Mouse (Mus musculus) CH12.LX (cell line): ENCODE results near the gene Gdpd1. TPM values are rescaled to one million over a fixed set of nuclear protein-coding genes. Genes with fewer than 3 reads are reported as not detected.

Experiments used
- DNase-seq: peaks from one replicate; pipeline ENCODE4 v3.0.0-alpha.2; 2013; ENCODE audit errors: extremely low read depth
- H3K27ac ChIP-seq: 2 replicates; pipeline ENCODE4 v1.5.1; 2012; ENCODE audit warnings: low read depth, mild to moderate bottlenecking, control low read depth, moderate library complexity; ENCODE audit not compliant: insufficient read depth
- H3K27me3 ChIP-seq: replicated peaks from 2 replicates; pipeline ENCODE3; 2012; ENCODE audit warnings: inconsistent platforms
- H3K36me3 ChIP-seq, 2 experiments: replicated peaks in 1 of 2; 2 replicates each; pipeline versions ENCODE3 to v1.6.1; 2012; ENCODE audit warnings: inconsistent platforms in 1 of 2, low read length in 1 of 2, mild to moderate bottlenecking in 1 of 2, mixed read lengths in 1 of 2, moderate library complexity in 1 of 2; ENCODE audit not compliant: control insufficient read depth in 1 of 2, insufficient read depth in 1 of 2
- H3K4me1 ChIP-seq, 2 experiments: 2 replicates each; pipeline ENCODE4 v1.6.1; 2012; ENCODE audit warnings: inconsistent platforms in 1 of 2, moderate library complexity in 1 of 2; ENCODE audit not compliant: insufficient read depth in 2 of 2, control insufficient read depth in 1 of 2
- H3K4me2 ChIP-seq: 2 replicates; pipeline ENCODE4 v1.6.1; 2012; ENCODE audit warnings: low read depth, mild to moderate bottlenecking, control low read depth; ENCODE audit not compliant: poor library complexity, insufficient read depth, severe bottlenecking
- H3K4me3 ChIP-seq, 3 experiments: fragments of 150-350 bp in 1 of 3; sonication (generic) in 1 of 3; replicated peaks in 1 of 3; 2 replicates each; pipeline versions ENCODE3 to v1.5.1; 2011 to 2012; ENCODE audit warnings: low read depth in 2 of 3, low read length in 2 of 3, mild to moderate bottlenecking in 2 of 3, moderate library complexity in 2 of 3, control low read depth in 1 of 3, improper control_type of control experiment in 1 of 3, inconsistent platforms in 1 of 3, mixed read lengths in 1 of 3; ENCODE audit not compliant: poor library complexity in 1 of 3
- H3K79me2 ChIP-seq: replicated peaks from 2 replicates; pipeline ENCODE4 v1.6.1; 2012; ENCODE audit warnings: mild to moderate bottlenecking, moderate library complexity; ENCODE audit not compliant: control insufficient read depth, poor library complexity, insufficient read depth, severe bottlenecking; ENCODE audit errors: extremely low read depth
- H3K9ac ChIP-seq: 2 replicates; pipeline ENCODE4 v1.6.1; 2012; ENCODE audit warnings: low read depth, mild to moderate bottlenecking, control low read depth, moderate library complexity; ENCODE audit not compliant: insufficient read depth
- H3K9me3 ChIP-seq: replicated peaks from 2 replicates; pipeline ENCODE3; 2012; ENCODE audit warnings: low read length, inconsistent platforms, mixed read lengths
- BHLHE40 ChIP-seq: IDR thresholded peaks from 2 replicates; pipeline ENCODE4 v1.6.1; 2011; ENCODE audit warnings: mild to moderate bottlenecking, low read depth, low read length, improper control_type of control experiment
- CHD2 ChIP-seq: IDR thresholded peaks from 2 replicates; pipeline ENCODE4 v1.6.1; 2011; ENCODE audit warnings: low read length, improper control_type of control experiment
- CTCF ChIP-seq, 2 experiments: IDR thresholded peaks in 1 of 2; conservative IDR thresholded peaks in 1 of 2; 2 replicates each; pipeline ENCODE4 v1.5.1; 2011 to 2012; ENCODE audit warnings: low read depth in 2 of 2, low read length in 2 of 2, improper control_type of control experiment in 1 of 2, inconsistent platforms in 1 of 2, mild to moderate bottlenecking in 1 of 2, moderate library complexity in 1 of 2
- EP300 ChIP-seq: IDR thresholded peaks from 2 replicates; pipeline ENCODE4 v1.6.1; 2011; ENCODE audit warnings: low read length, improper control_type of control experiment
- ETS1 ChIP-seq: conservative IDR thresholded peaks from 2 replicates; pipeline ENCODE4 v1.6.1; 2012; ENCODE audit warnings: low read depth, mild to moderate bottlenecking, inconsistent platforms, low read length, improper control_type of control experiment, moderate library complexity
- IRF4 ChIP-seq: IDR thresholded peaks from 2 replicates; pipeline ENCODE4 v1.6.1; 2014; ENCODE audit warnings: low read depth, mild to moderate bottlenecking, inconsistent platforms, low read length, improper control_type of control experiment
- JUN ChIP-seq: IDR thresholded peaks from 2 replicates; pipeline ENCODE4 v1.6.1; 2011; ENCODE audit warnings: low read depth, mild to moderate bottlenecking, low read length, improper control_type of control experiment, moderate library complexity; ENCODE audit not compliant: insufficient read depth
- MAFK ChIP-seq: IDR thresholded peaks from 2 replicates; pipeline ENCODE4 v1.6.1; 2011; ENCODE audit warnings: low read length, improper control_type of control experiment; ENCODE audit not compliant: insufficient replicate concordance
- MAZ ChIP-seq: IDR thresholded peaks from 2 replicates; pipeline ENCODE4 v1.6.1; 2012; ENCODE audit warnings: low read depth, mild to moderate bottlenecking, inconsistent platforms, low read length, improper control_type of control experiment, moderate library complexity
- MXI1 ChIP-seq: IDR thresholded peaks from 2 replicates; pipeline ENCODE4 v1.6.1; 2011; ENCODE audit warnings: mild to moderate bottlenecking, low read depth, low read length, improper control_type of control experiment
- MYC ChIP-seq: IDR thresholded peaks from 2 replicates; pipeline ENCODE4 v1.6.1; 2011; ENCODE audit warnings: low read depth, mild to moderate bottlenecking, improper control_type of control experiment, low read length
- NELFE ChIP-seq: IDR thresholded peaks from 2 replicates; pipeline ENCODE4 v1.6.1; 2011; ENCODE audit warnings: low read depth, low read length, improper control_type of control experiment
- PAX5 ChIP-seq: IDR thresholded peaks from 2 replicates; pipeline ENCODE4 v1.6.1; 2012; ENCODE audit warnings: low read length, inconsistent platforms, mixed read lengths
- POLR2A ChIP-seq: IDR thresholded peaks from 2 replicates; pipeline ENCODE4 v1.6.1; 2011; ENCODE audit warnings: low read depth, mild to moderate bottlenecking, improper control_type of control experiment, low read length
- POLR2AphosphoS2 ChIP-seq: IDR thresholded peaks from 2 replicates; pipeline ENCODE4 v1.6.1; 2011; ENCODE audit warnings: low read depth, low read length, improper control_type of control experiment
- RAD21 ChIP-seq: IDR thresholded peaks from 2 replicates; pipeline ENCODE4 v1.6.1; 2011; ENCODE audit warnings: low read depth, mild to moderate bottlenecking, low read length, improper control_type of control experiment, moderate library complexity
- SMC3 ChIP-seq: IDR thresholded peaks from 2 replicates; pipeline ENCODE4 v1.6.1; 2011; ENCODE audit warnings: low read depth, low read length, improper control_type of control experiment
- TBP ChIP-seq: conservative IDR thresholded peaks from 2 replicates; pipeline ENCODE4 v1.6.1; 2011; ENCODE audit warnings: low read depth, low read length, improper control_type of control experiment
- USF2 ChIP-seq: conservative IDR thresholded peaks from 2 replicates; pipeline ENCODE4 v1.6.1; 2011; ENCODE audit warnings: low read depth, low read length, improper control_type of control experiment
- ZC3H11A ChIP-seq: IDR thresholded peaks from 2 replicates; pipeline ENCODE4 v1.6.1; 2012; ENCODE audit warnings: low read depth, mild to moderate bottlenecking, inconsistent platforms, low read length, improper control_type of control experiment
- ZMIZ1 ChIP-seq: IDR thresholded peaks from 2 replicates; pipeline ENCODE4 v1.6.1; 2012; ENCODE audit warnings: low read depth, mild to moderate bottlenecking, inconsistent platforms, low read length, improper control_type of control experiment
- dilution Hi-C: fragments of 300-500 bp; cut with MboI; formaldehyde crosslinking; loops from 2 replicates; pipeline ENCODE4 v1.14.3; 2020; ENCODE audit warnings: low sequenced_read_pairs; ENCODE audit not compliant: extremely low pct_unique_long_range_greater_than_20kb, extremely low pct_ligation_motif_present
- in situ Hi-C: fragments of 300-500 bp; cut with MboI; formaldehyde crosslinking; loops from 3 replicates; pipeline ENCODE4 v1.14.3; 2019; ENCODE audit warnings: low sequenced_read_pairs, low pct_ligation_motif_present, low pct_unique_long_range_greater_than_20kb, mixed read lengths
- polyA plus RNA-seq: library from polyadenylated mRNA; unstranded; fragments of >175 nt; gene quantifications from 2 replicates; pipeline ENCODE4 v1.2.1, GENCODE M21; 2012; ENCODE audit warnings: low read depth; ENCODE audit not compliant: insufficient read length
- total RNA-seq, 2 experiments: library from RNA; depleted of rRNA; stranded (reverse); fragments of 300-350 nt in 1 of 2; fragments of >200 nt in 1 of 2; gene quantifications; 2 replicates each; pipeline ENCODE4 v1.2.3; 2012 to 2014

Gdpd1 gene
- total and polyA plus RNA-seq, 3 experiments: 2.3 to 3.9 (median 2.7) TPM

- TF ChIP-seq CHD2 (no peak), POLR2AphosphoS2 (no peak), BHLHE40 (no peak), NELFE (no peak), RAD21 (peak; percentile 94)
These were observed 63.4 kb downstream of the Gdpd1 start (continued) for GRCm38 (mm10) chr11:87010476-87010875.

GRCm38 (mm10) chr11:87007371-87007770 lies 66.5 kb downstream of the Gdpd1 start:
- no peak for DNase-seq
- H3K4me1 ChIP-seq: peaks cover 0 to 8% of the 10 kb centered on the region in 2 experiments; a peak in 1 of 4 replicates

GRCm38 (mm10) chr11:87004960-87005755 lies 68.7 kb downstream of the Gdpd1 start:
- TF ChIP-seq TBP: no peak
- no peak for TF ChIP-seq CHD2
- no peak for TF ChIP-seq MXI1
- no peak for TF ChIP-seq ZC3H11A
- TF ChIP-seq POLR2A: no peak
- TF ChIP-seq ZMIZ1: no peak
- TF ChIP-seq USF2: no peak
- no peak for TF ChIP-seq RAD21
- TF ChIP-seq SMC3: no peak
- TF ChIP-seq IRF4: no peak
- TF ChIP-seq PAX5: no peak
- no peak for TF ChIP-seq MAFK
- no peak for TF ChIP-seq MYC
- TF ChIP-seq CTCF (conservative IDR thresholded peaks at IDR 0.05 in 1 of 2, IDR thresholded peaks at IDR 0.05 in 1 of 2; ENCODE audit: low read depth in 2 of 2, low read length in 2 of 2): no peak
- no peak for TF ChIP-seq ETS1
- TF ChIP-seq MAZ: no peak
- no peak for TF ChIP-seq EP300
- no peak for TF ChIP-seq JUN
- dilution Hi-C loops (no loop called here), in situ Hi-C loops (loop anchor here (10.0 kb wide), 3 partner anchors 100 to 430 kb away; no protein-coding TSS in a partner anchor)
- no peak overlapping the region for H3K4me2 ChIP-seq
- no peak for DNase-seq
- no peak overlapping the region for H3K4me3 ChIP-seq
- H3K4me1 ChIP-seq: peaks cover 0 to 13% of the 10 kb centered on the region in 2 experiments; a peak in 2 of 4 replicates
- H3K27me3 ChIP-seq: peaks cover 2% of the 10 kb centered on the region
- no peaks in the 10 kb centered on the region for H3K36me3 ChIP-seq
- no peaks in the 10 kb centered on the region for H3K9me3 ChIP-seq
- no peak overlapping the region for H3K27ac ChIP-seq
- no peak overlapping the region for H3K9ac ChIP-seq
- H3K79me2 ChIP-seq: no peaks in the 10 kb centered on the region

More at GRCm38 (mm10) chr11:87007371-87007770, 66.5 kb downstream of the Gdpd1 start:
- in situ Hi-C loops (loop anchor here (10.0 kb wide), 3 partner anchors 103 to 433 kb away; no protein-coding TSS in a partner anchor), dilution Hi-C loops (no loop called here)
- no peak overlapping the region for H3K9ac ChIP-seq
- H3K36me3 ChIP-seq: no peaks in the 10 kb centered on the region
- H3K4me3 ChIP-seq: no peak overlapping the region
- no peak overlapping the region for H3K27ac ChIP-seq
- no peak for TF ChIP-seq IRF4
- H3K4me2 ChIP-seq: no peak overlapping the region
- H3K79me2 ChIP-seq: no peaks in the 10 kb centered on the region
- H3K27me3 ChIP-seq: no peaks in the 10 kb centered on the region
- H3K9me3 ChIP-seq: no peaks in the 10 kb centered on the region
